Mouse (Mus musculus): Measurements from ENCODE around the gene Dapk1. TPM values are rescaled to one million over a fixed set of nuclear protein-coding genes. Genes with fewer than 3 reads are reported as not detected.
A peak's percentile ranks its signal among the peaks of the same experiment; 100 is the strongest.

Gene Dapk1
- total and polyA plus RNA-seq, 2 experiments from 2014 or later, result 6.1 to 17.3 TPM

- Histone ChIP-seq H3K4me1 (ENCODE audit: control insufficient read depth, insufficient read depth) (no peaks in the 10 kb centered on the region), H3K27ac (ENCODE audit: low read depth) (no peak overlapping the region), H3K9me3 (replicated peaks; ENCODE audit: control insufficient read depth, low read length) (no peaks in the 10 kb centered on the region), H3K4me2 (ENCODE audit: low read depth, low read length) (no peak overlapping the region), H3K36me3 (replicated peaks; ENCODE audit: control insufficient read depth, insufficient read depth, low read length) (no peaks in the 10 kb centered on the region; the same call in 1 of the 2 replicates), H3K27me3 (ENCODE audit: control insufficient read depth, insufficient read depth, low read length) (no peaks in the 10 kb centered on the region), H3K4me3 (ENCODE audit: low read depth, low read length) (no peak overlapping the region), H3K9ac (replicated peaks; ENCODE audit: low read depth, low read length) (no peak overlapping the region)
- TF ChIP-seq CTCF (IDR thresholded peaks at IDR 0.05; ENCODE audit: low read depth) (no peak), EP300 (IDR thresholded peaks at IDR 0.05; ENCODE audit: low read depth) (no peak)
- DNase-seq (ENCODE audit: low spot score), result no peak
- WGBS, result 55% methylated on average over 3 of the region's 3 CpGs
- ATAC-seq (ENCODE audit: insufficient read depth, low read depth), result no peak
Observed at GRCm38 (mm10) chr13:60716107-60716506, 114.4 kb downstream of the Dapk1 start.

DNA sequence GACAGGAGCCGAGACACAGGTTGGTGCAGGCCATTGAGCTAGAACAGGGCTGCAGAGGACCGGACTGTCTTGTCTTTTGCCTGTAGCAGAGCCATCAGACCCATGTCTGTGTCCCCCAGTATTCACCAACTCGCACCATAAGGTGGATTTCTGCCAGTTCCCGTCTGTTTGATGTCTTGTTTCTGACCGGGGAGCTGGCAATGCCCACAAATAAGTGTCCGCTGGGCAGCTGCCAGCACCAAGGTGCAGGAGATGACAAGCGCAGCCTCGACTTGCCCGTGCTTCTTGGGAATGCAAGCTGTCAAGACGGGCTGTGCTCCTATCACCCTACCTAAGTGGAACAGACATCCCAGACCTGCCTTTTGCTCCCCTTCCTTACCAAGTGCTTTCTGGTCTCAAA lies 115.7 kb downstream of the Dapk1 start:
- 0 out of 2 replicates have a peak, but pooled peaks cover 3% of the 10 kb centered on the region for H3K4me1 ChIP-seq (ENCODE audit: control insufficient read depth, insufficient read depth)
- H3K4me3 ChIP-seq (ENCODE audit: low read depth, low read length), result no peak overlapping the region
- TF ChIP-seq CTCF (IDR thresholded peaks at IDR 0.05; ENCODE audit: low read depth) (no peak), EP300 (IDR thresholded peaks at IDR 0.05; ENCODE audit: low read depth) (no peak)
- no peak overlapping the region for H3K27ac ChIP-seq (ENCODE audit: low read depth)
- no peaks in the 10 kb centered on the region; the same call in 1 of the 2 replicates for H3K36me3 ChIP-seq (replicated peaks; ENCODE audit: control insufficient read depth, insufficient read depth, low read length)
- H3K4me2 ChIP-seq (ENCODE audit: low read depth, low read length), result no peak overlapping the region
- H3K9ac ChIP-seq (replicated peaks; ENCODE audit: low read depth, low read length), result no peak overlapping the region
- no peaks in the 10 kb centered on the region for H3K27me3 ChIP-seq (ENCODE audit: control insufficient read depth, insufficient read depth, low read length)
- ATAC-seq (ENCODE audit: insufficient read depth, low read depth), result no peak
- no peaks in the 10 kb centered on the region for H3K9me3 ChIP-seq (replicated peaks; ENCODE audit: control insufficient read depth, low read length)
- no peak for DNase-seq (ENCODE audit: low spot score)
- WGBS, result 49% methylated on average over 10 of the region's 10 CpGs

GRCm38 (mm10) chr13:60719581-60719980 lies 117.8 kb downstream of the Dapk1 start:
- H3K9ac ChIP-seq (replicated peaks; ENCODE audit: low read depth, low read length), result no peak overlapping the region
- H3K27me3 ChIP-seq (ENCODE audit: control insufficient read depth, insufficient read depth, low read length), result no peaks in the 10 kb centered on the region
- DNase-seq (ENCODE audit: low spot score), result no peak
- no peaks in the 10 kb centered on the region; the same call in 1 of the 2 replicates for H3K36me3 ChIP-seq (replicated peaks; ENCODE audit: control insufficient read depth, insufficient read depth, low read length)
- H3K9me3 ChIP-seq (replicated peaks; ENCODE audit: control insufficient read depth, low read length), result no peaks in the 10 kb centered on the region
- H3K4me2 ChIP-seq (ENCODE audit: low read depth, low read length), result no peak overlapping the region
- 0 out of 2 replicates have a peak, but pooled peaks cover 8% of the 10 kb centered on the region for H3K4me1 ChIP-seq (ENCODE audit: control insufficient read depth, insufficient read depth)
- TF ChIP-seq CTCF (IDR thresholded peaks at IDR 0.05; ENCODE audit: low read depth) (no peak), EP300 (IDR thresholded peaks at IDR 0.05; ENCODE audit: low read depth) (no peak)
- ATAC-seq (ENCODE audit: insufficient read depth, low read depth), result no peak
- no peak overlapping the region for H3K4me3 ChIP-seq (ENCODE audit: low read depth, low read length)
- no peak overlapping the region for H3K27ac ChIP-seq (ENCODE audit: low read depth)
- 73% methylated on average over 10 of the region's 10 CpGs for WGBS

- WGBS, result 20% methylated on average over 8 of the region's 8 CpGs
- H3K9me3 ChIP-seq (replicated peaks; ENCODE audit: control insufficient read depth, low read length), result no peaks in the 10 kb centered on the region
- H3K27ac ChIP-seq (ENCODE audit: low read depth), result peak overlapping the region; percentile 10; the same call in 1 of the 2 replicates
- H3K4me2 ChIP-seq (ENCODE audit: low read depth, low read length), result no peak overlapping the region
- DNase-seq (ENCODE audit: low spot score) (no peak), ATAC-seq (ENCODE audit: insufficient read depth, low read depth) (no peak)
- TF ChIP-seq CTCF (IDR thresholded peaks at IDR 0.05; ENCODE audit: low read depth), result no peak
- 0 out of 2 replicates have a peak, but pooled peaks have one; percentile 34 for TF ChIP-seq EP300 (IDR thresholded peaks at IDR 0.05; ENCODE audit: low read depth)
- H3K27me3 ChIP-seq (ENCODE audit: control insufficient read depth, insufficient read depth, low read length), result no peaks in the 10 kb centered on the region
- no peak overlapping the region for H3K9ac ChIP-seq (replicated peaks; ENCODE audit: low read depth, low read length)
- H3K4me1 ChIP-seq (ENCODE audit: control insufficient read depth, insufficient read depth), result 0 out of 2 replicates have a peak, but pooled peaks cover 8% of the 10 kb centered on the region
- H3K4me3 ChIP-seq (ENCODE audit: low read depth, low read length), result no peak overlapping the region
- H3K36me3 ChIP-seq (replicated peaks; ENCODE audit: control insufficient read depth, insufficient read depth, low read length), result no peaks in the 10 kb centered on the region; the same call in 1 of the 2 replicates
Observed at GRCm38 (mm10) chr13:60722763-60723162, 121.0 kb downstream of the Dapk1 start.

GRCm38 (mm10) chr13:60728276-60729054 lies 126.7 kb downstream of the Dapk1 start:
- TF ChIP-seq CTCF (IDR thresholded peaks at IDR 0.05; ENCODE audit: low read depth), result no peak
- no peak for TF ChIP-seq EP300 (IDR thresholded peaks at IDR 0.05; ENCODE audit: low read depth)
- no peak overlapping the region for H3K4me3 ChIP-seq (ENCODE audit: low read depth, low read length)
- ATAC-seq (ENCODE audit: insufficient read depth, low read depth) (no peak), DNase-seq (ENCODE audit: low spot score) (no peak)
- H3K27me3 ChIP-seq (ENCODE audit: control insufficient read depth, insufficient read depth, low read length), result no peaks in the 10 kb centered on the region
- H3K4me1 ChIP-seq (ENCODE audit: control insufficient read depth, insufficient read depth), result no peaks in the 10 kb centered on the region
- no peak overlapping the region for H3K9ac ChIP-seq (replicated peaks; ENCODE audit: low read depth, low read length)
- H3K27ac ChIP-seq (ENCODE audit: low read depth), result no peak overlapping the region
- H3K4me2 ChIP-seq (ENCODE audit: low read depth, low read length), result no peak overlapping the region
- H3K36me3 ChIP-seq (replicated peaks; ENCODE audit: control insufficient read depth, insufficient read depth, low read length), result peaks cover 4% of the 10 kb centered on the region; the same call in 1 of the 2 replicates
- no peaks in the 10 kb centered on the region for H3K9me3 ChIP-seq (replicated peaks; ENCODE audit: control insufficient read depth, low read length)
- WGBS, result 85% methylated on average over 9 of the region's 9 CpGs

Measured in heart, postnatal 0 days (tissue).